15 mouse cellular contexts compared by ENCODE assay signal in the genomic region with DNA sequence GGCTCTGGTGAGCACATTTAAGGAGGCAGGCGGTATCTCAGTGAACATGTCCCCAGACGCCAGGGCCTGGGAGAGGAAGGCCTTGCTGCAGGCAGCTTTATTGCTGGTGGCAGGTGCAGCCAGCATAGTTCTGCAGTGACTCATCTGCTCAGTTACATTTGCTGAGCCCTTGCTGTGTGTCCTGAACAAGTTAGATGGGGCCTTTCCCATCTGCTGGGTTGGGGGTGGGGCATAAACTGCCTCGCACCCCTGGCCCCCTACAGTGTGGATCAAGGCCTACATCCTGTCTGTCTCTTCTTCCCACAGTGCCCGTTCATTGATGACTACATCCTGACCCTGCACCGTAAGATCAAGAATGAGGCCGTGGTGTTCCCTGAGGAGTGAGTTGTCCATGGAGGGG. TPM values are rescaled to one million over a fixed set of nuclear protein-coding genes. Genes with fewer than 3 reads are reported as not detected.
A peak's percentile ranks its signal among the peaks of the same experiment; 100 is the strongest.
DNase-seq lines count a peak whose midpoint lies in the region; ATAC-seq and TF ChIP-seq lines count a peak whose summit lies in the region.
"Had no signal": no experiment of that assay in that cellular context is flagged by ENCODE, and none has a peak within 500 bp of the region (broad histone marks: within the 10 kb centered on the region; RNA-seq: fewer than 3 reads in every experiment).

No protein-coding gene starts in this region.

- H3K36me3 ChIP-seq in forebrain, embryonic 15.5 days = no peaks in the 10 kb centered on the region
- H3K36me3 ChIP-seq: forebrain, embryonic 10.5 days; lung, embryonic 15.5 days had no signal

- no peak overlapping the region for H3K4me2 ChIP-seq in forebrain, embryonic 15.5 days (replicated peaks)
- H3K4me2 ChIP-seq: lung, embryonic 15.5 days had no signal

- no peak for TF ChIP-seq CTCF in gastrocnemius, adult 2 months (IDR thresholded peaks at IDR 0.05)

- no peaks in the 10 kb centered on the region for H3K27me3 ChIP-seq in forebrain, embryonic 15.5 days
- H3K27me3 ChIP-seq: lung, embryonic 15.5 days had no signal

- H3K4me1 ChIP-seq in forebrain, embryonic 15.5 days = no peaks in the 10 kb centered on the region
- H3K4me1 ChIP-seq: forebrain, embryonic 10.5 days; lung, embryonic 15.5 days had no signal

- 0 out of 2 replicates have a peak overlapping the region, but pooled peaks have one; percentile 16 for H3K27ac ChIP-seq in gastrocnemius, adult 2 months
- H3K27ac ChIP-seq in forebrain, embryonic 15.5 days (replicated peaks) = no peak overlapping the region
- H3K27ac ChIP-seq: forebrain, embryonic 10.5 days; left cerebral cortex, adult 2 months; lung, embryonic 15.5 days had no signal

- ATAC-seq in forebrain, embryonic 15.5 days (replicated peaks) = no peak
- ATAC-seq: midbrain, embryonic 16.5 days had no signal

- intact Hi-C loops in gastrocnemius, adult 2 months (cut with DNase I) = no loop called here
- intact Hi-C loops in gastrocnemius, postnatal 14 days (cut with DNase I; ENCODE audit: low total_unique reads) = no loop called here
- intact Hi-C loops in left cerebral cortex, postnatal 36 days (cut with DNase I) = no loop called here

- H3K4me3 ChIP-seq in gastrocnemius, adult 2 months = no peak overlapping the region
- no peak overlapping the region for H3K4me3 ChIP-seq in forebrain, embryonic 15.5 days
- H3K4me3 ChIP-seq: forebrain, embryonic 10.5 days; left cerebral cortex, adult 2 months; lung, embryonic 15.5 days had no signal

- no peaks in the 10 kb centered on the region for H3K9me3 ChIP-seq in forebrain, embryonic 15.5 days
- H3K9me3 ChIP-seq: forebrain, embryonic 10.5 days; lung, embryonic 15.5 days had no signal

- H3K9ac ChIP-seq in forebrain, embryonic 15.5 days (replicated peaks) = no peak overlapping the region
- H3K9ac ChIP-seq: lung, embryonic 15.5 days had no signal

- 72% methylated on average over 6 of the region's 6 CpGs for WGBS in forebrain, embryonic 15.5 days

- DNase-seq in gastrocnemius, adult 2 months = peak; percentile 43
- DNase-seq in gastrocnemius, postnatal 14 days = no peak
- DNase-seq in thymus, postnatal 0 days (ENCODE audit: low spot score) = peak; percentile 38
- no peak for DNase-seq in thymus, adult 18-20 months
- DNase-seq in adrenal gland, postnatal 36 days = peak; percentile 54 to 57
- peak; percentile 64 for DNase-seq in retina, postnatal 1 day
- no peak for DNase-seq in left cerebral cortex, postnatal 36 days (ENCODE audit: low spot score in 2 of 2)
- DNase-seq: cerebellum, postnatal 14 days; gastrocnemius, postnatal 25 days; kidney, postnatal 10 days had no signal

RNA-seq across cellular contexts. Expression of a gene that starts 10.7 kb away (rescaled TPM):
- total RNA-seq in gastrocnemius, adult 2 months (2021) = 1 to 10 TPM; 3.2 to 3.9 TPM
- total RNA-seq in gastrocnemius, postnatal 14 days (2021) = 1 to 10 TPM; 3.3 to 3.9 TPM
- polyA plus RNA-seq in thymus, postnatal 0 days (2015; fragmentation: Nextera tagmentation; extraction: Ambion mirVana) = 9.0 and 13.3 TPM in 2 replicates
- 10 to 100 TPM; 11.0 to 12.0 TPM for total RNA-seq in adrenal gland, postnatal 36 days (2021)
- 10.7 and 11.1 TPM in 2 replicates for polyA plus RNA-seq in forebrain, embryonic 15.5 days (2015; fragmentation: Nextera tagmentation; extraction: Ambion mirVana)
- total RNA-seq in left cerebral cortex, postnatal 36 days (2021) = 10 to 100 TPM in 1 of 2 experiments, 1 to 10 TPM in 1; 7.5 to 10.6 TPM

RNA-seq across cellular contexts. Expression of a gene that starts 18.1 kb away (rescaled TPM):
- total RNA-seq in gastrocnemius, adult 2 months (2021) = under 1 TPM; 0.43 to 0.89 TPM
- 1 to 10 TPM; 1.1 to 1.8 TPM for total RNA-seq in gastrocnemius, postnatal 14 days (2021)
- 18.8 and 19.6 TPM in 2 replicates for polyA plus RNA-seq in thymus, postnatal 0 days (2015; fragmentation: Nextera tagmentation; extraction: Ambion mirVana)
- 1 to 10 TPM; 2.6 to 5.1 TPM for total RNA-seq in adrenal gland, postnatal 36 days (2021)
- polyA plus RNA-seq in forebrain, embryonic 15.5 days (2015; fragmentation: Nextera tagmentation; extraction: Ambion mirVana) = 19.6 TPM in 2 replicates
- 100 to 1,000 TPM; 102 to 106 TPM for total RNA-seq in left cerebral cortex, postnatal 36 days (2021)

RNA-seq across cellular contexts. Expression of a gene that starts 38.0 kb away (rescaled TPM):
- under 1 TPM; 0.15 to 0.56 TPM for total RNA-seq in gastrocnemius, adult 2 months (2021)
- 1 to 10 TPM in 1 of 2 experiments, under 1 TPM in 1; 0.38 to 1.1 TPM for total RNA-seq in gastrocnemius, postnatal 14 days (2021)
- 61.5 and 71.4 TPM in 2 replicates for polyA plus RNA-seq in thymus, postnatal 0 days (2015; fragmentation: Nextera tagmentation; extraction: Ambion mirVana)
- under 1 TPM; 0.33 to 0.70 TPM for total RNA-seq in adrenal gland, postnatal 36 days (2021)
- polyA plus RNA-seq in forebrain, embryonic 15.5 days (2015; fragmentation: Nextera tagmentation; extraction: Ambion mirVana) = 0.40 and 0.56 TPM in 2 replicates
- under 1 TPM; 0.36 to 0.62 TPM for total RNA-seq in left cerebral cortex, postnatal 36 days (2021)

RNA-seq across cellular contexts. Expression of a gene that starts 53.5 kb away (rescaled TPM):
- total RNA-seq in gastrocnemius, adult 2 months (2021) = under 1 TPM; 0.08 to 0.17 TPM
- under 1 TPM; 0.07 to 0.10 TPM for total RNA-seq in gastrocnemius, postnatal 14 days (2021)
- 8.0 and 10.5 TPM in 2 replicates for polyA plus RNA-seq in thymus, postnatal 0 days (2015; fragmentation: Nextera tagmentation; extraction: Ambion mirVana)
- total RNA-seq in adrenal gland, postnatal 36 days (2021) = under 1 TPM; 0.50 to 0.59 TPM
- polyA plus RNA-seq in forebrain, embryonic 15.5 days (2015; fragmentation: Nextera tagmentation; extraction: Ambion mirVana) = 0.18 and 0.34 TPM in 2 replicates
- total RNA-seq in left cerebral cortex, postnatal 36 days (2021) = under 1 TPM; 0.14 to 0.17 TPM
- total RNA-seq: left cerebral cortex, adult 2 months had no signal

Comparison
In these comparisons a context has a peak if more than half of its experiments do, and no peak if none do; other contexts are left out.
1. DNase-seq: peak in gastrocnemius, adult 2 months (single experiment), thymus, postnatal 0 days (single experiment), adrenal gland, postnatal 36 days (2 of 2) and retina, postnatal 1 day (single experiment); none in gastrocnemius, postnatal 14 days (single experiment), thymus, adult 18-20 months (0 of 2) and left cerebral cortex, postnatal 36 days (0 of 2).
2. RNA of a gene that starts 18.1 kb away (total RNA-seq): 102 to 106 TPM in left cerebral cortex, postnatal 36 days; 2.6 to 5.1 TPM in adrenal gland, postnatal 36 days, 1.1 to 1.8 TPM in gastrocnemius, postnatal 14 days and 0.43 to 0.89 TPM in gastrocnemius, adult 2 months; every median in the first group is over 10 times any median in the second.